Mouse (Mus musculus) cortical plate, adult 2 months (tissue): ENCODE data around the gene Gcsam.

Experiments used
- CTCF ChIP-seq: fragments of 200-500 bp; IDR thresholded peaks from 2 replicates; pipeline ENCODE4 v1.5.1; 2011; ENCODE audit warnings: mild to moderate bottlenecking, control low read depth, low read length; ENCODE audit not compliant: insufficient read depth; ENCODE audit errors: extremely low read depth
- POLR2A ChIP-seq: fragments of 200-500 bp; IDR thresholded peaks from 2 replicates; pipeline ENCODE4 v1.6.1; 2011; ENCODE audit warnings: mild to moderate bottlenecking, low read length, control low read depth; ENCODE audit not compliant: insufficient read depth; ENCODE audit errors: extremely low read depth

GRCm38 (mm10) chr16:45625342-45625741 lies 15.2 kb downstream of the Gcsam start:
- TF ChIP-seq CTCF = no peak
- TF ChIP-seq POLR2A = no peak
